Mouse (Mus musculus) Patski (cell line): ENCODE measurements around the gene Spice1. TPM values are rescaled to one million over a fixed set of nuclear protein-coding genes. Genes with fewer than 3 reads are reported as not detected.

Experiments
- ATAC-seq: fragments of 100-300 bp; one replicate; pipeline ENCODE4 v1.8.0; 2021
- CTCF ChIA-PET: fragments of 350-600 bp; sonication (Branson Sonifier 250); formaldehyde crosslinking; loops from one replicate; lab custom pipeline; 2022; ENCODE audit warnings: inconsistent platforms; lab: Charles Lee
- POLR2A ChIA-PET: fragments of 350-600 bp; sonication (Branson Sonifier 250); formaldehyde crosslinking; loops from one replicate; lab custom pipeline; 2022; ENCODE audit warnings: antibody characterized with exemption, inconsistent platforms; lab: Charles Lee
- DNase-seq: peaks from one replicate; pipeline ENCODE4 v3.0.0-alpha.2; 2011; ENCODE audit warnings: low read depth, low spot score
- H3K27me3 ChIP-seq: fragments of 371-371 bp; one replicate; pipeline ENCODE4 v1.5.1; 2021
- CTCF ChIP-seq: fragments of 100-300 bp; IDR thresholded peaks from one replicate; pipeline ENCODE4 v1.5.1; 2021
- in situ Hi-C: fragments of 300-500 bp; cut with MboI; formaldehyde crosslinking; loops from 3 replicates; pipeline ENCODE4 v1.11.1; 2018; ENCODE audit warnings: low pct_unique_long_range_greater_than_20kb, mixed read lengths
- polyA plus RNA-seq: library from polyadenylated mRNA; unstranded; gene quantifications from one replicate; pipeline ENCODE4 v1.2.3, GENCODE M21; 2021

Spice1 gene
- polyA plus RNA-seq, 1 experiment from 2014 or later = 22.2 TPM

DNA sequence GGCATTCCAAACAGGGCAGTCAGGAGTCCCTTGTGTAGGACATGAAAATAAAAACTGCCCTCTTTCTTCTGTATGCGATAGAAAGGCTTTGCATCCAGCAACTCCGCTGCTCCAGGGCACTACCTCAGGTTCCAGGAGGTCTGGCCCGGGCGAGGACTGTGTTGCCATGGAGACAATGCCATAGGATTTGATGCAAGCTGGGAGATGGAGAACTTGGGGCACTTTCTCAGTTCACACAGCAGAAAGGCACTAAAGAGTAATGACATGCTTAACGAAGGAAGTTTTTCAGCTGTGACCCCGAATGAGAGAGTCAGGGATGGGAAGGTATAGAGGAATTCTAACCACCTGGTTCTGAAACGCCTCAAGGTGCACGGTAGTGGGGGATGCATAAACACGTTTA, 15.8 kb upstream of the Spice1 start:
- CTCF ChIA-PET = no interaction called here
- ATAC-seq = no peak
- POLR2A ChIA-PET = no interaction called here
- peaks cover 27% of the 10 kb centered on the region for H3K27me3 ChIP-seq
- no peak for DNase-seq
- no peak for TF ChIP-seq CTCF
- in situ Hi-C loops = no loop called here

DNA sequence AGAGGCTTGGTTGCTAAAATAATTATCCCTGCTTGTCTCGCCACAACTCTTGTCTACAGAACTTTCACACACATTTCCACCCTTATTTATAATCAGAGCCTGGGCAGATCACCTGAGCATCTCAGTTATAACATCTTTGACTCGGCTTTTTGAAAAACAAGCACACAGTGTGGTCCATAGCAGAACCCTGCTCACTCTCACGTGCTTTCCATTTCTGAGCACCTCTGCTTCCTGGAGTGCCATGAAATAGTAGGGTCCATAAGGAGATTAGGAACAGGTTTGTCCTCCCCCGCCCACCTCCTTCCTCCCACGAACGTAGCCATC, 15.3 kb upstream of the Spice1 start:
- peaks cover 27% of the 10 kb centered on the region for H3K27me3 ChIP-seq
- POLR2A ChIA-PET = no interaction called here
- DNase-seq (no peak), ATAC-seq (no peak)
- CTCF ChIA-PET = no interaction called here
- in situ Hi-C loops = no loop called here
- TF ChIP-seq CTCF = no peak

DNA sequence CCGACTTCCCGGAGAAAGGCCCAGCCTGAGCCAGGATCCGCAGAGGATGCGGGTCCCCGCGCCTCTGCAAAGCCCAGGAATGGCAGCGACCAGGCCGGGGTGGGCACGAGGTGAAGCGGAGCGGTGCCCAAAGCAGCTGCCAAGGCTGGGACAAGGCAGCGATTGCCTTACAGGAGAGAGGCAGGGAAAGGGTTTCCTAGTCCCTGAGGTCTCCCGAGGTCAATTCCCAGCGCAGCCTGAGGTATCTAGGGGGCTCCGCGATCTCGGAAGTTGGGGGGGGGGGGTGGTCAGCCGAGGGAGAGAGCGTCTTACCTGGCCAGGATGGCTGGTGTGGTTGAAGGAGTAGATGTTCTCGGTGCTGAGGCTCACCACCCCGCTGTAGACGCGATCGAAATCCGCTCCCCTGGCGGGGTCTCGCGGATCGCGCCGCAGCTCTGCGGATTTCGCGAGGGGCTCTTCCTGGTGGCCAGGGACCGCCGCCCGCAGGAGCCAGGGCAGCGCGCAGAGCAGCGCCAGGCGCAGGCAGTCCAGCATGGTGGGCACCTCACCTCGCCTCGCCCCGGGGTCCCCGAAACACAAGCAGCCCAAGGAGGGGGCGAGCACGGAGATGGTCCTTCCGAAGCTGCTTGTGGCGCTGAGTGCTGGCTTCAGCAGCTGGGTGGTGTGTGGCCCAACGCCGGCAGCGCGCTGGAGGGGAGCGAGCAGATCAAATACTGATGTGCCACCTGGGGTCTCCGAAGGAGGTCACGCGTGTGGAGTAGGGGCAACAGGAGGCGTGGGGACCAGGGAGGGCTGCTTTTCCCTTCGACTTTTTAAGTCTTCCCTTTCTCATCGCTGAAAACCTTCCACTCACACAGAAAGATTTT, 14.7 kb upstream of the Spice1 start:
- ChIA-PET POLR2A (no interaction called here), CTCF (no interaction called here)
- TF ChIP-seq CTCF = no peak
- in situ Hi-C loops = no loop called here
- no peak for DNase-seq
- no peak for ATAC-seq
- H3K27me3 ChIP-seq = peaks cover 27% of the 10 kb centered on the region

DNA sequence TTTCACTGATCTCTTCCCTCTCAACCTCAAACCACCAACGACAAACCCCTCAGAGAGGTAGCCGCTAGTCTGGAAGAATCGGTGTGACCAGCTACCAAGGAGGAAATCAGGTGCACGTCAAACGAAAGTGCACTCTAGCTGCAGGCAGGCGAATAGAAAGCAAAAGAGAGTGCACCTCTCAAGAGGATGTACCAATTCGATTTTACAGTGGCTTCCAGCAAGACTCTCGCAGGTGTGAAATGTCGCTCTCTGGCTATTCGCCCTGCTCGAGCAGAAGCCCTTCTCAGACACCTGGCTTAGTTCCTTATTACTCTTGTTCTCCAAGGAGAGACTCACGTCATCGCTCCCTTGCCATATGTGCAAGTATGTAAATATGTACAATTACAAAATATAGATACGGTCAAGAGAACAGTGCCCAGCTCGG, 14.0 kb upstream of the Spice1 start, which contains the start of gene Sidt1:
TSS of gene Sidt1 (minus strand) at position 336 of the 424 bp plus-strand sequence.
- in situ Hi-C loops = no loop called here
- DNase-seq (no peak), ATAC-seq (no peak)
- ChIA-PET CTCF (no interaction called here), POLR2A (no interaction called here)
- peaks cover 27% of the 10 kb centered on the region for H3K27me3 ChIP-seq
- TF ChIP-seq CTCF = no peak

- POLR2A ChIA-PET = no interaction called here
- ATAC-seq (no peak), DNase-seq (no peak)
- peaks cover 30% of the 10 kb centered on the region for H3K27me3 ChIP-seq
- TF ChIP-seq CTCF = no peak
- CTCF ChIA-PET = interaction anchor here (1.2 kb wide), 1 partner anchor 10 kb away, joined by 5 read pairs; the partner anchor contains the start of gene Spice1
- in situ Hi-C loops = no loop called here
These were observed 9.4 kb upstream of the Spice1 start for GRCm38 (mm10) chr16:44337541-44337940.

GRCm38 (mm10) chr16:44349801-44350397, 3.0 kb downstream of the Spice1 start:
- DNase-seq (no peak), ATAC-seq (no peak)
- no peaks in the 10 kb centered on the region for H3K27me3 ChIP-seq
- ChIA-PET POLR2A (no interaction called here), CTCF (interaction anchor here (1.7 kb wide), 1 partner anchor 10 kb away, joined by 5 read pairs; no protein-coding TSS in a partner anchor)
- in situ Hi-C loops = loop anchor here (5.0 kb wide), 1 partner anchor 103 kb away; no protein-coding TSS in a partner anchor
- TF ChIP-seq CTCF = no peak

GRCm38 (mm10) chr16:44356291-44356690, 9.4 kb downstream of the Spice1 start:
- ChIA-PET POLR2A (no interaction called here), CTCF (no interaction called here)
- ATAC-seq = no peak
- no peak for DNase-seq
- in situ Hi-C loops = no loop called here
- no peaks in the 10 kb centered on the region for H3K27me3 ChIP-seq
- no peak for TF ChIP-seq CTCF

GRCm38 (mm10) chr16:44357571-44358268, 10.8 kb downstream of the Spice1 start:
- CTCF ChIA-PET = no interaction called here
- no peak for TF ChIP-seq CTCF
- POLR2A ChIA-PET = no interaction called here
- ATAC-seq (no peak), DNase-seq (no peak)
- in situ Hi-C loops = no loop called here
- no peaks in the 10 kb centered on the region for H3K27me3 ChIP-seq

DNA sequence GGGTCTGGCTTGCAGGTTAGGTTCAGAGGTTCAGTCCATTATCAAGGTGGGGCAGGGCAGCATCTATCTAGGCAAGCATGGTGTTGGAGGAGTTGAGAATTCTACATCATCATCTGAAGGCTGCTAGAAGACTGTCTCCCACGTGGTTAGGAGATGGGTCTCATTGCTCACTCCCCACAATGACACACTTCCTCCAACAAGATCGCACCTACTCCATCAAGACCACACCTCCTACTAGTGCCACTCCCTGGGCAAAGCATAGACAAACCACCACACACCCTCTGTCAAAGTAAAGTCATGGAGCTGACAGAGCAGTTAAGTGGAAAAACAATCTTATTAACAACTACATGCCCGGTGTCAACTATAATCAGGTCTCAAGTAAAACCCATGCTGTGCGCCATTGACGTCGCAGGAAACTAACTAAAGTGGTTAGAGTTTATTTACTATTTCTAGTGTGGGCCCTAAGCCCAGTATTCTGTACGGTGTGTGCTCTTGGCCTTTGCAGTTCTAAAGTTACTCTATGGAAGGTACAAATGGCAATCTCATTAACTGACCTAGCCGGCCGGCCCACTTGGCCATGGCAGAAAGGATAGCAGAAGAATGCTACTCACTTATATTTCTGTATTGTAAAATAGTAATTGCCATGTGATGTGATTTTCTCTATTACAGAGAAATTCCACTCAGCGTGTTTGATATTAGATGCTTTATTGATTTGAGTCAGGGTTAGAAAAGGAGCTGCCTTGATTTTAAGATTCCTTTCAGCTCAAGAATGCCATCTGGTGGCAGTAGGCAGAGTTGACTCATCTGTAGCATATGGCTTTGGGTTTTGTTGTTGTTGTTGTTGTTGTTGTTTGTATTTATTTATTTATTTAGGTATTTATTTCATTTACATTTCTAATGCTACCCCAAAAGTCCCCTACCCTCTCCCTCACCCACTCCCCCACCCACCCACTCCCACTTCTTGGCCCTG, 15.3 kb downstream of the Spice1 start:
- ChIA-PET CTCF (interaction anchor here (0.6 to 2.3 kb wide), 7 partner anchors 11 to 252 kb away, joined by 3 to 7 read pairs (median 3); partner anchors contain the start of gene Usf3), POLR2A (no interaction called here)
- in situ Hi-C loops = no loop called here
- ATAC-seq (no peak), DNase-seq (no peak)
- H3K27me3 ChIP-seq = no peaks in the 10 kb centered on the region
- peak; percentile 66 for TF ChIP-seq CTCF

DNA sequence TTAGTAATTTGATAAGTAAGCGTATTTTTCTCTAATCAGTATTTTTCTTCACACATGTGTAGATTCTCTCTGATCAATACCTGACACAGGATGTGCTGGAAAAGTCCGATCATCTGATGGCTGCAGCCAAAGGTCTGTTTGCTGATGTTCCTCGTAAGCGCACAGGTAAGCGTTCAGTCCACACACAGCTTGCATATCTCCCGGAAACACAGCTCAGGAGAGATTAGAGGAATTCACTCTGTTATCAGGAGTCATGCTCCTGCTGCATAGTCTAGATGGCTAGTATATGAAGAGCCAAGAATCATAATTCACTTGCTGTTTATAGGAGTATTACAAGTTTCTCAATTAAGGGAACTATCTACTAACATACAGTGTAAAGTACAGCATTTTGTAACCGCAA, 18.6 kb downstream of the Spice1 start:
- no peak for ATAC-seq
- TF ChIP-seq CTCF = no peak
- no peaks in the 10 kb centered on the region for H3K27me3 ChIP-seq
- ChIA-PET CTCF (interaction anchor here (0.9 kb wide), 1 partner anchor 123 kb away, joined by 4 read pairs; no protein-coding TSS in a partner anchor), POLR2A (no interaction called here)
- in situ Hi-C loops = no loop called here
- no peak for DNase-seq
